Mouse (Mus musculus): ENCODE measurements around the gene Tha1. TPM values are rescaled to one million over a fixed set of nuclear protein-coding genes. Genes with fewer than 3 reads are reported as not detected.

Gene Tha1
- polyA plus RNA-seq, 1 experiment from 2014 or later, result 2.8 TPM

DNA sequence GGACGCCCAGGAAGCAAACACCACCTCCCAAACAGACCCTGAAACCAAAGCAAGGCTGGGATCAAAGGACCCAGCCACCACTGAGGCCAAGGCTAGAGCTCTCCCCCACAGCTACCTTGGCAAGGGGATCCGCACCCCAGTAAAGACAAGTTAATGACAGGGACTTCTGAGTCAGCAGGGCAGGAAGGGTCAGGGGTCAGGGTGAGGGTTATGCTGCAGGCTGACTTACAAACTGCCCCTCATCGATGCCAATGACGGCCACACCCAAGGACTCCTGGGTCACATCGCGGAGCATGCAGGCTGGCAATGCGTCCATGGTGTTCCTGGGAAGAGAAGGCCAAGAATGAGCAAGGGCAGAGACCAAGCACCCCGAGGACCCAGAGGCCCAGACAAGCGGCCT, 51.4 kb downstream of the Tha1 start:
- Histone ChIP-seq H3K9ac (no peak overlapping the region), H3K27me3 (no peaks in the 10 kb centered on the region), H3K27ac (no peak overlapping the region), H3K36me3 (peaks cover 54% of the 10 kb centered on the region), H3K4me3 (no peak overlapping the region), H3K4me1 (peaks cover 21% of the 10 kb centered on the region), H3K4me2 (replicated peaks) (no peak overlapping the region), H3K9me3 (no peaks in the 10 kb centered on the region)
- no peak for ATAC-seq (ENCODE audit: insufficient number of reproducible peaks, insufficient read depth, low FRiP score, low TSS enrichment)
- WGBS, result 80% methylated on average over 9 of the region's 9 CpGs

DNA sequence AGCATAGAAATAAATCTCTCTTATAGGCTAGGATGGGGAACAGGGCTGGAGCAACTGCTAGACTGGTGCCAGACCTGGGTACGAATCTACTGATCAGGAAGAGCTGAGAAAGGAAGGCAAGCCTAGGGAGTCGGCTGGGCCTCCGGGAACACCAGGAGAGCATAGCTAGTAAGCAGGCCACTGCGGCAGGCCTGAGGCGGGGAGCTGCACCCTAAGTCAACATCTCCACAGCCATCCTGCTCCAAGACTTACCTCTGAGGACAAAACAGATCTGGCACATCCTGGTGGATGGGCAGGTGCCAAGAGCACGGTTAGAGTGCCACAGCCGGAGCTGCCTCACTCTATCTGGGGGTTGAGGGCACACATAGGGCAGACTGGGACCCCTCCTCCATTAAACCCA, 53.1 kb downstream of the Tha1 start:
- Histone ChIP-seq H3K9ac (no peak overlapping the region), H3K27ac (no peak overlapping the region), H3K36me3 (peaks cover 70% of the 10 kb centered on the region), H3K4me2 (replicated peaks) (no peak overlapping the region), H3K4me1 (peaks cover 14% of the 10 kb centered on the region), H3K9me3 (no peaks in the 10 kb centered on the region), H3K4me3 (no peak overlapping the region), H3K27me3 (no peaks in the 10 kb centered on the region)
- no peak for ATAC-seq (ENCODE audit: insufficient number of reproducible peaks, insufficient read depth, low FRiP score, low TSS enrichment)
- WGBS, result 92% methylated on average over 7 of the region's 7 CpGs

DNA sequence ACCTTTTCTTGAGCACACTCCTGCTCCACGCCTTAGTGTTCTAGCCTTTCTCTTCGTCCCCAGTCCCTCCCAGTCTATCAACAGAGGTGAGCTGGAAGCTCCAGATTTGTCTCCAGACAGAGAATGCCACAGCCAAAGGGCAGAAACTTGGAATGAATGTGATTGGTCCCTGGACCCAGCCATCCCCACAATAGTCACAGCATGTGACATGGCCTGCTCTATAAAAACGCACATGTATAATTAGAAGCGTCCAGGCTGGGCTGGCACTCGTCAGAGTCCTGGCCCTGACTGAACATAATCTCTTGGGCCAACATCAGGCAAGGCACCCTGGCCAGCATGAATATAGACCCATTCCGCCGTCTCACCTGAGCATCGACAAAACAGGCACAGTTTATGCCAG, 54.2 kb downstream of the Tha1 start:
- Histone ChIP-seq H3K9ac (no peak overlapping the region), H3K27ac (no peak overlapping the region), H3K4me3 (no peak overlapping the region), H3K27me3 (no peaks in the 10 kb centered on the region), H3K36me3 (peaks cover 80% of the 10 kb centered on the region), H3K9me3 (no peaks in the 10 kb centered on the region), H3K4me1 (peaks cover 9% of the 10 kb centered on the region), H3K4me2 (replicated peaks) (no peak overlapping the region)
- 75% methylated on average over 8 of the region's 8 CpGs for WGBS
- ATAC-seq (ENCODE audit: insufficient number of reproducible peaks, insufficient read depth, low FRiP score, low TSS enrichment), result no peak

Other genes with a start within 250 kb of the Tha1 start
- 23.9 and 26.1 TPM in 2 replicates for gene Tnrc6c, start 219.2 kb downstream of the Tha1 start, polyA plus RNA-seq (2016; fragmentation: Nextera tagmentation; extraction: Ambion mirVana)
- 1.3 TPM in 2 replicates for gene Tmc8, start 91.4 kb downstream of the Tha1 start, polyA plus RNA-seq (2016; fragmentation: Nextera tagmentation; extraction: Ambion mirVana)
- gene Tmc6, start 91.3 kb downstream of the Tha1 start, polyA plus RNA-seq (2016; fragmentation: Nextera tagmentation; extraction: Ambion mirVana), result 17.5 and 19.1 TPM in 2 replicates
- gene 6030468B19Rik, start 75.8 kb downstream of the Tha1 start, polyA plus RNA-seq (2016; fragmentation: Nextera tagmentation; extraction: Ambion mirVana), result 0.26 TPM in 1 of 2 replicates, not detected in the other
- gene Gm20708, start 63.8 kb downstream of the Tha1 start, polyA plus RNA-seq (2016; fragmentation: Nextera tagmentation; extraction: Ambion mirVana), result 0.54 and 1.3 TPM in 2 replicates
- 29.6 and 31.0 TPM in 2 replicates for gene Syngr2, start 63.8 kb downstream of the Tha1 start, polyA plus RNA-seq (2016; fragmentation: Nextera tagmentation; extraction: Ambion mirVana)
- gene Afmid, start 47.6 kb downstream of the Tha1 start, polyA plus RNA-seq (2016; fragmentation: Nextera tagmentation; extraction: Ambion mirVana), result 4.3 and 4.9 TPM in 2 replicates
- 117 and 129 TPM in 2 replicates for gene Tk1, start 47.4 kb downstream of the Tha1 start, polyA plus RNA-seq (2016; fragmentation: Nextera tagmentation; extraction: Ambion mirVana)
- gene Birc5, start 24.2 kb downstream of the Tha1 start, polyA plus RNA-seq (2016; fragmentation: Nextera tagmentation; extraction: Ambion mirVana), result 312 and 318 TPM in 2 replicates
- gene Tmem235, start 12.7 kb downstream of the Tha1 start, polyA plus RNA-seq (2016; fragmentation: Nextera tagmentation; extraction: Ambion mirVana), result not detected in 2 replicates
- gene Socs3, start 96.6 kb upstream of the Tha1 start, polyA plus RNA-seq (2016; fragmentation: Nextera tagmentation; extraction: Ambion mirVana), result 18.4 and 19.3 TPM in 2 replicates
- 43.0 and 46.2 TPM in 2 replicates for gene Pgs1, start 112.8 kb upstream of the Tha1 start, polyA plus RNA-seq (2016; fragmentation: Nextera tagmentation; extraction: Ambion mirVana)

Data from embryonic facial prominence, embryonic 12.5 days (tissue).